Mouse (Mus musculus) C2C12 (cell line): ENCODE results near the gene Slc4a1.

Experiments
- CTCF ChIP-seq: IDR thresholded peaks from one replicate; pipeline ENCODE4 v1.5.1; 2011; ENCODE audit not compliant: control insufficient read depth, insufficient read depth, insufficient read length
- USF1 ChIP-seq: IDR thresholded peaks from one replicate; pipeline ENCODE4 v1.6.1; 2011; ENCODE audit warnings: low read depth, mild to moderate bottlenecking, control low read depth, moderate library complexity

GRCm38 (mm10) chr11:102400513-102401084 lies 34.6 kb upstream of the Slc4a1 start:
- no peak for TF ChIP-seq CTCF
- TF ChIP-seq USF1: no peak
